Mouse (Mus musculus) CH12.LX (cell line): ENCODE data around the gene Myo10. TPM values are rescaled to one million over a fixed set of nuclear protein-coding genes. Genes with fewer than 3 reads are reported as not detected.

Experiments
- DNase-seq: peaks from one replicate; pipeline ENCODE4 v3.0.0-alpha.2; 2013; ENCODE audit errors: extremely low read depth
- H3K27ac ChIP-seq: 2 replicates; pipeline ENCODE4 v1.5.1; 2012; ENCODE audit warnings: low read depth, mild to moderate bottlenecking, control low read depth, moderate library complexity; ENCODE audit not compliant: insufficient read depth
- H3K27me3 ChIP-seq: replicated peaks from 2 replicates; pipeline ENCODE3; 2012; ENCODE audit warnings: inconsistent platforms
- H3K36me3 ChIP-seq, 2 experiments: replicated peaks in 1 of 2; 2 replicates each; pipeline versions ENCODE3 to v1.6.1; 2012; ENCODE audit warnings: inconsistent platforms in 1 of 2, low read length in 1 of 2, mild to moderate bottlenecking in 1 of 2, mixed read lengths in 1 of 2, moderate library complexity in 1 of 2; ENCODE audit not compliant: control insufficient read depth in 1 of 2, insufficient read depth in 1 of 2
- H3K4me1 ChIP-seq, 2 experiments: 2 replicates each; pipeline ENCODE4 v1.6.1; 2012; ENCODE audit warnings: inconsistent platforms in 1 of 2, moderate library complexity in 1 of 2; ENCODE audit not compliant: insufficient read depth in 2 of 2, control insufficient read depth in 1 of 2
- H3K4me2 ChIP-seq: 2 replicates; pipeline ENCODE4 v1.6.1; 2012; ENCODE audit warnings: low read depth, mild to moderate bottlenecking, control low read depth; ENCODE audit not compliant: poor library complexity, insufficient read depth, severe bottlenecking
- H3K4me3 ChIP-seq, 3 experiments: fragments of 150-350 bp in 1 of 3; sonication (generic) in 1 of 3; replicated peaks in 1 of 3; 2 replicates each; pipeline versions ENCODE3 to v1.5.1; 2011 to 2012; ENCODE audit warnings: low read depth in 2 of 3, low read length in 2 of 3, mild to moderate bottlenecking in 2 of 3, moderate library complexity in 2 of 3, control low read depth in 1 of 3, improper control_type of control experiment in 1 of 3, inconsistent platforms in 1 of 3, mixed read lengths in 1 of 3; ENCODE audit not compliant: poor library complexity in 1 of 3
- H3K79me2 ChIP-seq: replicated peaks from 2 replicates; pipeline ENCODE4 v1.6.1; 2012; ENCODE audit warnings: mild to moderate bottlenecking, moderate library complexity; ENCODE audit not compliant: control insufficient read depth, poor library complexity, insufficient read depth, severe bottlenecking; ENCODE audit errors: extremely low read depth
- H3K9ac ChIP-seq: 2 replicates; pipeline ENCODE4 v1.6.1; 2012; ENCODE audit warnings: low read depth, mild to moderate bottlenecking, control low read depth, moderate library complexity; ENCODE audit not compliant: insufficient read depth
- H3K9me3 ChIP-seq: replicated peaks from 2 replicates; pipeline ENCODE3; 2012; ENCODE audit warnings: low read length, inconsistent platforms, mixed read lengths
- E2F4 ChIP-seq: IDR thresholded peaks from 2 replicates; pipeline ENCODE4 v1.6.1; 2011; ENCODE audit warnings: low read depth, low read length, improper control_type of control experiment; ENCODE audit not compliant: insufficient replicate concordance
- EP300 ChIP-seq: IDR thresholded peaks from 2 replicates; pipeline ENCODE4 v1.6.1; 2011; ENCODE audit warnings: low read length, improper control_type of control experiment
- JUN ChIP-seq: IDR thresholded peaks from 2 replicates; pipeline ENCODE4 v1.6.1; 2011; ENCODE audit warnings: low read depth, mild to moderate bottlenecking, low read length, improper control_type of control experiment, moderate library complexity; ENCODE audit not compliant: insufficient read depth
- KAT2A ChIP-seq: IDR thresholded peaks from 2 replicates; pipeline ENCODE4 v1.6.1; 2012; ENCODE audit warnings: low read length, improper control_type of control experiment, inconsistent platforms; ENCODE audit not compliant: insufficient replicate concordance
- MEF2A ChIP-seq: IDR thresholded peaks from 2 replicates; pipeline ENCODE4 v1.6.1; 2014; ENCODE audit warnings: low read depth, mild to moderate bottlenecking, inconsistent platforms, low read length, improper control_type of control experiment, borderline replicate concordance
- NELFE ChIP-seq: IDR thresholded peaks from 2 replicates; pipeline ENCODE4 v1.6.1; 2011; ENCODE audit warnings: low read depth, low read length, improper control_type of control experiment
- NRF1 ChIP-seq: IDR thresholded peaks from 2 replicates; pipeline ENCODE4 v1.6.1; 2014; ENCODE audit warnings: low read depth, mild to moderate bottlenecking, inconsistent platforms, low read length, improper control_type of control experiment, moderate library complexity
- PAX5 ChIP-seq: IDR thresholded peaks from 2 replicates; pipeline ENCODE4 v1.6.1; 2012; ENCODE audit warnings: low read length, inconsistent platforms, mixed read lengths
- POLR2A ChIP-seq: IDR thresholded peaks from 2 replicates; pipeline ENCODE4 v1.6.1; 2011; ENCODE audit warnings: low read depth, mild to moderate bottlenecking, improper control_type of control experiment, low read length
- RCOR1 ChIP-seq: conservative IDR thresholded peaks from 2 replicates; pipeline ENCODE4 v1.6.1; 2012; ENCODE audit warnings: low read depth, mild to moderate bottlenecking, inconsistent platforms, low read length, improper control_type of control experiment
- TBP ChIP-seq: conservative IDR thresholded peaks from 2 replicates; pipeline ENCODE4 v1.6.1; 2011; ENCODE audit warnings: low read depth, low read length, improper control_type of control experiment
- TCF12 ChIP-seq: IDR thresholded peaks from 2 replicates; pipeline ENCODE4 v1.6.1; 2014; ENCODE audit warnings: low read depth, mild to moderate bottlenecking, inconsistent platforms, low read length, improper control_type of control experiment
- USF1 ChIP-seq: IDR thresholded peaks from 2 replicates; pipeline ENCODE4 v1.6.1; 2014; ENCODE audit warnings: low read depth, mild to moderate bottlenecking, inconsistent platforms, low read length, improper control_type of control experiment
- USF2 ChIP-seq: conservative IDR thresholded peaks from 2 replicates; pipeline ENCODE4 v1.6.1; 2011; ENCODE audit warnings: low read depth, low read length, improper control_type of control experiment
- ZC3H11A ChIP-seq: IDR thresholded peaks from 2 replicates; pipeline ENCODE4 v1.6.1; 2012; ENCODE audit warnings: low read depth, mild to moderate bottlenecking, inconsistent platforms, low read length, improper control_type of control experiment
- ZNF384 ChIP-seq: IDR thresholded peaks from 2 replicates; pipeline ENCODE4 v1.6.1; 2012; ENCODE audit warnings: low read depth, low read length, improper control_type of control experiment, inconsistent platforms
- dilution Hi-C: fragments of 300-500 bp; cut with MboI; formaldehyde crosslinking; loops from 2 replicates; pipeline ENCODE4 v1.14.3; 2020; ENCODE audit warnings: low sequenced_read_pairs; ENCODE audit not compliant: extremely low pct_unique_long_range_greater_than_20kb, extremely low pct_ligation_motif_present
- in situ Hi-C: fragments of 300-500 bp; cut with MboI; formaldehyde crosslinking; loops from 3 replicates; pipeline ENCODE4 v1.14.3; 2019; ENCODE audit warnings: low sequenced_read_pairs, low pct_ligation_motif_present, low pct_unique_long_range_greater_than_20kb, mixed read lengths
- polyA plus RNA-seq: library from polyadenylated mRNA; unstranded; fragments of >175 nt; gene quantifications from 2 replicates; pipeline ENCODE4 v1.2.1, GENCODE M21; 2012; ENCODE audit warnings: low read depth; ENCODE audit not compliant: insufficient read length
- total RNA-seq, 2 experiments: library from RNA; depleted of rRNA; stranded (reverse); fragments of 300-350 nt in 1 of 2; fragments of >200 nt in 1 of 2; gene quantifications; 2 replicates each; pipeline ENCODE4 v1.2.3; 2012 to 2014

Gene Myo10
- total and polyA plus RNA-seq, 3 experiments = 6.4 to 13.6 (median 8.6) TPM

DNA sequence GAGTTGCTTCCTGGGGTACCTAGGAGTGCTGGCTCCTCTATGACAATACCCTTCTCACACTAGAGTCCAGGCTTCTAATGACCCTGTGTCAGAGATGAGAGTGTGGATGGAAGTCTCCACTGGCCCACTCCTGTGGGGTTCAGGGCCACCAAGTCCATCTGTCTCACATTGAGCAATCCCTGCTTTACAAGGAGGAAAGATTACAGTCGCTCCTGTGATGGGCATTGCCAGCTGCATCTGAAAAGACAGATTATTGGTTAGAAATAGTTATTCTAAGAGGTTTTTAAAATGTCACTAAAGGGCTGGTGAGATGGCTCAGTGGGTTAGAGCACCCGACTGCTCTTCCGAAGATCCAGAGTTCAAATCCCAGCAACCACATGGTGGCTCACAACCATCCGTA, 72.4 kb downstream of the Myo10 start:
- Histone ChIP-seq H3K79me2 (no peaks in the 10 kb centered on the region), H3K4me3 (no peak overlapping the region), H3K36me3 (no peaks in the 10 kb centered on the region), H3K4me1 (peaks cover 6 to 8% of the 10 kb centered on the region in 2 experiments; a peak in 3 of 4 replicates), H3K9ac (no peak overlapping the region), H3K27me3 (no peaks in the 10 kb centered on the region), H3K9me3 (no peaks in the 10 kb centered on the region), H3K4me2 (no peak overlapping the region), H3K27ac (no peak overlapping the region)
- in situ Hi-C loops (no loop called here), dilution Hi-C loops (no loop called here)
- DNase-seq = no peak
- TF ChIP-seq PAX5 (no peak), RCOR1 (no peak), E2F4 (no peak), USF2 (no peak), MEF2A (no peak), EP300 (no peak), NELFE (no peak), TBP (no peak), USF1 (no peak), JUN (no peak), NRF1 (no peak), POLR2A (no peak), TCF12 (no peak), ZC3H11A (no peak), ZNF384 (no peak), KAT2A (no peak)
- TF ChIP-seq, all 38 proteins: peak for 0

- H3K79me2 ChIP-seq = no peaks in the 10 kb centered on the region
- TF ChIP-seq KAT2A = no peak
- no peaks in the 10 kb centered on the region for H3K36me3 ChIP-seq
- no peaks in the 10 kb centered on the region for H3K9me3 ChIP-seq
- no peak overlapping the region for H3K27ac ChIP-seq
- no peak overlapping the region for H3K4me2 ChIP-seq
- DNase-seq = no peak
- no peak overlapping the region for H3K9ac ChIP-seq
- H3K27me3 ChIP-seq = no peaks in the 10 kb centered on the region
- H3K4me3 ChIP-seq = no peak overlapping the region
- H3K4me1 ChIP-seq = peaks cover 6 to 8% of the 10 kb centered on the region in 2 experiments; a peak in 3 of 4 replicates
- in situ Hi-C loops (no loop called here), dilution Hi-C loops (no loop called here)
Measured at GRCm38 (mm10) chr15:25695253-25695652, 72.9 kb downstream of the Myo10 start.
